Mouse (Mus musculus) kidney, adult 10 weeks (tissue): ENCODE results near the gene Scn9a. TPM values are rescaled to one million over a fixed set of nuclear protein-coding genes. Genes with fewer than 3 reads are reported as not detected.

Experiments
- polyA plus RNA-seq: library from polyadenylated mRNA; stranded (reverse); fragments of 350-450 nt; fragmentation: Illumina TruSeq; extraction: RNeasy Lipid Tissue Mini Kit (QIAGEN cat#74804); gene quantifications from one replicate; pipeline ENCODE4 v1.2.3, GENCODE M21; 2014; ENCODE audit warnings: low read depth, low replicate concordance

The Scn9a gene
- not detected for polyA plus RNA-seq

GRCm38 (mm10) chr2:66634580-66635359 lies at the start of gene Scn9a:
Gene Scn9a (minus strand): TSS chr2:66634962.

GRCm38 (mm10) chr2:66440711-66441110 lies 194.1 kb downstream of the Scn9a start, which contains the start of gene Scn1a:
Gene Scn1a (minus strand): TSS chr2:66440840.

Other genes with a start within 250 kb of the Scn9a start
- gene Scn1a, start 194.1 kb downstream of the Scn9a start, polyA plus RNA-seq: not detected
- gene Scn7a, start 150.0 kb upstream of the Scn9a start, polyA plus RNA-seq: 8.4 TPM